Mouse (Mus musculus): ENCODE data around the gene Ccdc88b. TPM values are rescaled to one million over a fixed set of nuclear protein-coding genes. Genes with fewer than 3 reads are reported as not detected.
"Not testable (repeated sequence)": the region's sequence is repeated elsewhere in the genome, so short reads cannot be mapped to it uniquely, and the experiment has no call there.

Gene Ccdc88b
- 0.26 and 0.58 TPM in 2 replicates for polyA plus RNA-seq (2014; fragmentation: Nextera tagmentation; extraction: Ambion mirVana)

DNA sequence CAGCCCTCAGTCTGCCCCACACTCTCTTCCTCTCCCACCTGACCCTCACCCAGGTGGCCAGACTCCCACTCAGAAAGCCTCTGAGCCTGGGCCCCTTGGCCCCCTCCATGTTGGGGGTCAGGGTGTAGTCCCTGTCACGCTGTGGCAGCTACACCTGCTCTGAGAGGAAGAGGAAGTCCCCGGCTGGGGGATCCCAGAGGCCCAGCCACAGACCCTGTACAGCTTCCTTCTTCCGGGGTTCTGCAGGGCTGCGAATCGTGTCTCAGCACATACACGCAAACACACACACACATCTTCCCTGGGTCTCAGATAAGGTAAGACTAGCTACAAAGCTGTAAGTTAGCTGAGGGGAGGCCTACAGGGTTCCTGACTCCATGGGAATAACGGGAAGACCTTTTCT, at the start of gene Ccdc88b:
Gene Ccdc88b, minus strand, starts transcription at position 181 of the 400 bp plus-strand sequence.
- Histone ChIP-seq H3K4me3 (ENCODE audit: low read depth, low read length) (no peak within 1 kb of the TSS), H3K4me2 (no peak within 1 kb of the TSS), H3K9me3 (ENCODE audit: control insufficient read depth, low read length) (no peaks in the 10 kb centered on the region), H3K27me3 (ENCODE audit: control insufficient read depth, insufficient read depth, low read length) (peaks cover 9% of the 10 kb centered on the region), H3K4me1 (ENCODE audit: control insufficient read depth, insufficient read depth, low read length) (peaks cover 9% of the 10 kb centered on the region; the same call in 1 of the 2 replicates), H3K9ac (ENCODE audit: low read length) (no peak within 1 kb of the TSS), H3K36me3 (ENCODE audit: control insufficient read depth, insufficient read depth, low read length) (no peaks in the 10 kb centered on the region), H3K27ac (ENCODE audit: low read depth, low read length) (no peak within 1 kb of the TSS)
- DNase-seq (ENCODE audit: low spot score, missing footprints) = peak; percentile 39
- ATAC-seq (ENCODE audit: low FRiP score) = no peak
- WGBS = 79% methylated on average over 7 of the region's 7 CpGs

DNA sequence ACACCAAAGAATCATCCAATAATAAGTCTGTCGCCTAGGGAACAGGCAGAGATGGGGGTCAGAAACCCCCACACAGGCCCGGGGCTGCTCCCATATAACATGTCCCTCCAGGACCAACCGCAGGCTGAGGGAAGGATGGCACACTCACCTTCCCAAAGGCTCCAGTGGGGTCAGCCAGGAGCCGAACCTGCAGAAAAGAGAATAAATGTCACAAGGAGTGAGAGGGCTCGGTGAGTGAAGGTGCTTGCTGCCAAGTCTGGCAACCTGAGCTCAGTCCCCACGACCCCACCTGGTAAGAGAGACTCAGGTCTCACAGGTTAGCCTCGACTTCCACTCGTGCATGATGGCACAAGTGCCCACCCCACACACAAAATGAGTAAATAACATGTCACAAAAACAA, 49.1 kb upstream of the Ccdc88b start:
- no peak overlapping the region for H3K4me3 ChIP-seq (ENCODE audit: low read depth, low read length)
- DNase-seq (ENCODE audit: low spot score, missing footprints) = no peak
- no peak overlapping the region for H3K27ac ChIP-seq (ENCODE audit: low read depth, low read length)
- H3K4me1 ChIP-seq (ENCODE audit: control insufficient read depth, insufficient read depth, low read length) = peaks cover 18% of the 10 kb centered on the region
- no peak overlapping the region for H3K4me2 ChIP-seq
- H3K9ac ChIP-seq (ENCODE audit: low read length) = no peak overlapping the region
- peaks cover 16% of the 10 kb centered on the region for H3K36me3 ChIP-seq (ENCODE audit: control insufficient read depth, insufficient read depth, low read length)
- 90% methylated on average over 8 of the region's 8 CpGs for WGBS
- no peaks in the 10 kb centered on the region for H3K27me3 ChIP-seq (ENCODE audit: control insufficient read depth, insufficient read depth, low read length)
- H3K9me3 ChIP-seq (ENCODE audit: control insufficient read depth, low read length) = no peaks in the 10 kb centered on the region
- ATAC-seq (ENCODE audit: low FRiP score) = no peak

DNA sequence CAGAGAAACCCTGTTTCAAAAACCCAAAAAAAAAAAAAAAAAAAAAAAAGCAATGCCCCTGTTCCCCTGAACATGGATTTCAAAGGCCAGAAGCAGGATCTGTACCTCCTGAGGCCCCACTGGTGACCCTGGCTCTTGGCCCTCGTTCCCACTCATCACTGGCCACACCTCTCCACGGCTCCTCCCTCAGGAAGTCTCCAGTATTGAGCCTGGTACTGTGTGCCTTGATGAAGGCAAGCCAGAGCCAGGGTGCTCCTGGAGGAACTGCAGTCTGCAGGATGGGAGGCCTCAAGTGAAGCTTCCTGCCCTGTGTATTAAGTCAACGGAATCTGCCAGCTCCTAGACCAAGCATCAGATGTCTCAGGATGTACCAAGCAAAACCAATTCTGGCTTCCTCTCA, 48.2 kb upstream of the Ccdc88b start:
- ATAC-seq (ENCODE audit: low FRiP score) (no peak), DNase-seq (ENCODE audit: low spot score, missing footprints) (no peak)
- no peak overlapping the region for H3K4me3 ChIP-seq (ENCODE audit: low read depth, low read length)
- H3K9me3 ChIP-seq (ENCODE audit: control insufficient read depth, low read length) = no peaks in the 10 kb centered on the region
- H3K27ac ChIP-seq (ENCODE audit: low read depth, low read length) = no peak overlapping the region
- no peak overlapping the region for H3K9ac ChIP-seq (ENCODE audit: low read length)
- H3K4me2 ChIP-seq = no peak overlapping the region
- 95% methylated on average over 3 of the region's 3 CpGs for WGBS
- H3K4me1 ChIP-seq (ENCODE audit: control insufficient read depth, insufficient read depth, low read length) = peaks cover 16% of the 10 kb centered on the region
- no peaks in the 10 kb centered on the region for H3K27me3 ChIP-seq (ENCODE audit: control insufficient read depth, insufficient read depth, low read length)
- peaks cover 10% of the 10 kb centered on the region for H3K36me3 ChIP-seq (ENCODE audit: control insufficient read depth, insufficient read depth, low read length)

DNA sequence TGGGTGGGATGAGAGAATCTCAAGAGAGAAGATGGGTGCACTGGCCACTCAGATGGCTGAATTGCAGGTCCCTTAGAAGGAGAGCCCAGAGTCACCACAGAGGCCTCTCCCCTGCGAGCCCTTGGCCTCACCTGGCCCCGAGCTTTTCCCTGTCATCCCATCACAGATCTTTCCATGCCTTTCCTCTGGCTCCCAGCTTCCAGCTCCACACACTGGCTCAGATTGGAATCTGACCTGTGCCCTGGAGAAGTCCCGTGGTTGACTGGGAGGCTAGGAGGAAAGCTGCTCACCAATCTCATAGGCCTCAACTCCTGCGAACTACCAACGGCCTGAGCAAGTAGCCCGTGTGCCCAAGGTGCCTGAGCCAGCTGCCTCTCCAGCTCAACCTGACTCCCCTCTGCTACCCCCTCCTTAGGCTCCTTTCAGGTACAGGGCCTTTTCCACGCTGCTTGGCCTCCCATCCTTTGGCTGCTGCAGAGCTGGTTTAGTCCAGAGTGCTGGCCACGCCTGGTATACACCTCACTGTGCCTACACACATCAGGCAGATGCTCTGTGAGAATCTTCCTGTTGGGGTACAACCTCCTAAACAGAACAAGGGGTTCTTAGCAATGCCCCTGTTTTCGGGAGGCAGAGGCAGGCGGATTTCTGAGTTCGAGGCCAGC, 47.6 kb upstream of the Ccdc88b start:
- WGBS = 95% methylated on average over 11 of the region's 11 CpGs
- Histone ChIP-seq H3K9me3 (ENCODE audit: control insufficient read depth, low read length) (no peaks in the 10 kb centered on the region), H3K27ac (ENCODE audit: low read depth, low read length) (no peak overlapping the region), H3K9ac (ENCODE audit: low read length) (no peak overlapping the region), H3K4me1 (ENCODE audit: control insufficient read depth, insufficient read depth, low read length) (peaks cover 13% of the 10 kb centered on the region), H3K36me3 (ENCODE audit: control insufficient read depth, insufficient read depth, low read length) (peaks cover 10% of the 10 kb centered on the region), H3K27me3 (ENCODE audit: control insufficient read depth, insufficient read depth, low read length) (no peaks in the 10 kb centered on the region), H3K4me3 (ENCODE audit: low read depth, low read length) (no peak overlapping the region), H3K4me2 (no peak overlapping the region)
- DNase-seq (ENCODE audit: low spot score, missing footprints) (no peak), ATAC-seq (ENCODE audit: low FRiP score) (no peak)

DNA sequence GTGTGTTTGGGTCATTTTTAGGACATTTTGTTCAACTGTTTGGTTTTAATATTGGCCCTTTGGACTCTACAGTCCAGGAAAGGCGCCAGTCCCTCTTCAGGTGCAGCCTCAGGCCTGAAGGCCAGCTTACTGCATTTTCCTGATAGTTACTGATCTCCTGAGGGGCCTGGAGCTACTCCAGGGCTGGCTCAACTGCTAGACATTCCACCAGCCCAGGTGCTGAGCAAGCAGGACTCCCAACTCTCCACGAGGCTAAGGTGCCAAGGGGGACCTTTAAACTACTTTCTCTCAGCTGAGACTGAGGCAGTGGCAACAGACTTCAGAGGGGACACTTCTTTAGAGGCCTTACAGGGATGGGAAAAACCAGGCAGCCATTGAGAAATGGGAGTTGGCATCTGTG, 46.8 kb upstream of the Ccdc88b start:
- WGBS = 76% methylated on average over 2 of the region's 2 CpGs
- H3K36me3 ChIP-seq (ENCODE audit: control insufficient read depth, insufficient read depth, low read length) = peaks cover 10% of the 10 kb centered on the region
- no peak overlapping the region for H3K9ac ChIP-seq (ENCODE audit: low read length)
- no peaks in the 10 kb centered on the region for H3K9me3 ChIP-seq (ENCODE audit: control insufficient read depth, low read length)
- H3K4me1 ChIP-seq (ENCODE audit: control insufficient read depth, insufficient read depth, low read length) = peaks cover 13% of the 10 kb centered on the region
- H3K4me2 ChIP-seq = no peak overlapping the region
- no peak overlapping the region for H3K27ac ChIP-seq (ENCODE audit: low read depth, low read length)
- no peaks in the 10 kb centered on the region for H3K27me3 ChIP-seq (ENCODE audit: control insufficient read depth, insufficient read depth, low read length)
- no peak for DNase-seq (ENCODE audit: low spot score, missing footprints)
- no peak for ATAC-seq (ENCODE audit: low FRiP score)
- no peak overlapping the region for H3K4me3 ChIP-seq (ENCODE audit: low read depth, low read length)

DNA sequence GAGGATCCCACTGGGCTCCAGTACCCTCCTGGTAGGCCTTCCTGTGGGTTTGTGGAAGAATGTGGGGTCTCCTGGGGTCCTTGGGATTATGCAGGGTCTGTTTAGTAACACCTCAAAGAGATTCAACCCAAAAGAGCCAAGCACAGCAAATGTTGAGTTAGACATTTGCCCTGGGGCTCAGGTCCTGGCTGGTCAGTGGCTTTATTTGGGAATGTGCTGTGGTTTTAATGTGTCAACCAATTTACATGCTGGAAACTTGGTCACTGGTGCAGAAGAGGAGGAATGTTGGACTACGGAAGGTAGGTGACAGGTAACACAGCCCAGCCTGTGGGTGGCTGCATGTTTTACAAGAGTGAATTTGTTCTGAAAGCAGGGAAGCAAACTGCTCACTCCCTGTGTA, 45.0 kb upstream of the Ccdc88b start:
- H3K9ac ChIP-seq (ENCODE audit: low read length) = no peak overlapping the region
- H3K4me2 ChIP-seq = no peak overlapping the region
- H3K4me1 ChIP-seq (ENCODE audit: control insufficient read depth, insufficient read depth, low read length) = peaks cover 2% of the 10 kb centered on the region
- H3K27ac ChIP-seq (ENCODE audit: low read depth, low read length) = no peak overlapping the region
- H3K36me3 ChIP-seq (ENCODE audit: control insufficient read depth, insufficient read depth, low read length) = peaks cover 10% of the 10 kb centered on the region
- H3K4me3 ChIP-seq (ENCODE audit: low read depth, low read length) = no peak overlapping the region
- no peaks in the 10 kb centered on the region for H3K27me3 ChIP-seq (ENCODE audit: control insufficient read depth, insufficient read depth, low read length)
- H3K9me3 ChIP-seq (ENCODE audit: control insufficient read depth, low read length) = no peaks in the 10 kb centered on the region
- DNase-seq (ENCODE audit: low spot score, missing footprints) = no peak
- no peak for ATAC-seq (ENCODE audit: low FRiP score)
- 93% methylated on average over 1 of the region's 1 CpGs for WGBS

DNA sequence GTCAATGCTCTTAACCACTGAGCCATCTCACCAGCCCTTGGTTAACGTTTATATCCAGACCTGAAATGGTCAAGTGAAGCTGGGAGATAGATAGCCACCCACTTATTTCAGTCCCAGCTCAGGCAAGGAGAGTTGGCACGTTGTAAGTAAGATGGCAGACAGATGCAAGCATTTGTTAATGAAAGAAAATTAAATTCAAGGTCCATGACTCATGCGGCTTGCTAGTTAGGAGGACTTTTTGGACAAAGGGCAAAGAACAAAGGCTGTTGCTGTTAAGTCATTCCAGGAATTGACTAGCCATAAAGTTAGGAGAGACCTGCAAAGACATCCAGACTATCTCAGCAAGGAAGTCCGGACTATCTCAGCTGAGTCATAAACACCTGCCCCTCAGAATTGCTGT, 41.6 kb upstream of the Ccdc88b start:
- Histone ChIP-seq H3K27me3 (ENCODE audit: control insufficient read depth, insufficient read depth, low read length) (no peaks in the 10 kb centered on the region), H3K9ac (ENCODE audit: low read length) (no peak overlapping the region), H3K36me3 (ENCODE audit: control insufficient read depth, insufficient read depth, low read length) (no peaks in the 10 kb centered on the region), H3K9me3 (ENCODE audit: control insufficient read depth, low read length) (no peaks in the 10 kb centered on the region), H3K4me3 (ENCODE audit: low read depth, low read length) (no peak overlapping the region), H3K4me2 (no peak overlapping the region), H3K27ac (ENCODE audit: low read depth, low read length) (no peak overlapping the region), H3K4me1 (ENCODE audit: control insufficient read depth, insufficient read depth, low read length) (no peaks in the 10 kb centered on the region)
- no peak for ATAC-seq (ENCODE audit: low FRiP score)
- DNase-seq (ENCODE audit: low spot score, missing footprints) = no peak
- WGBS = 83% methylated on average over 4 of the region's 4 CpGs

DNA sequence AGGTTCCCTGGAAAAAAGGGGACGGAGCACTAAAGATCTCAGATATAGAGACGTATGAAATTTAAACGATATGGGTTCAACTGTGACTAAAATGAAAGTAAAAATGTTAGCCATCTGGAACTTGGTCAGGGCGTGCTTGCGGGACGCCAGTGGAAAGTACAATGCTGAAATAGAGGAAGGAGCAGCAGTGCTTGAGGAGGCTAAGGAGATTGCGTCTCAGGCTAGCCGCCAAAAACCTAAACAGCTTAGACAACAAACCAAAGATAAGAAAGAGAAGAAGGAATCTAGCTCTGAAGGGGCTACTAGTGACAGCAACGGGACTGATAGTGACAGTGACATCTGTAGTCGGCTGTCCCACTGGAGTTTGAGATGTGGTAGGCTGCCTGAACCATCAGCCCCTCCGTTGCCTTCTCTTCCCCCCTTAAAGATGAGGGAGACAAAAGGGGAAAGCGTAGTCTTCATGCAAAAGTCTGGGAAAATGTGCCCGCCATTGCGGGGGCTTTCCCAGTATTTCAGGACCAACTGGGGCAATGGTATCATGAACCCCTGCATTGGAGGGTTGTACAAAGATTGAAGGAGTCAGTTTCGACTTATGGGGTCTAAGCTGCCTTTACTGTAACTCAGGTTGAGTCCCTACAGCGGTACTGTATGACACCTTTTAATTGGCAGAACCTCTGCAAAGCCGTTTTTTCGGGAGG, 37.7 kb upstream of the Ccdc88b start:
- not testable (repeated sequence) for H3K27me3 ChIP-seq (ENCODE audit: control insufficient read depth, insufficient read depth, low read length); ATAC-seq (ENCODE audit: low FRiP score); H3K9ac ChIP-seq (ENCODE audit: low read length); H3K4me3 ChIP-seq (ENCODE audit: low read depth, low read length); H3K36me3 ChIP-seq (ENCODE audit: control insufficient read depth, insufficient read depth, low read length); H3K4me2 ChIP-seq; H3K4me1 ChIP-seq (ENCODE audit: control insufficient read depth, insufficient read depth, low read length); H3K27ac ChIP-seq (ENCODE audit: low read depth, low read length); H3K9me3 ChIP-seq (ENCODE audit: control insufficient read depth, low read length); DNase-seq (ENCODE audit: low spot score, missing footprints)
- 89% methylated on average over 18 of the region's 18 CpGs for WGBS

DNA sequence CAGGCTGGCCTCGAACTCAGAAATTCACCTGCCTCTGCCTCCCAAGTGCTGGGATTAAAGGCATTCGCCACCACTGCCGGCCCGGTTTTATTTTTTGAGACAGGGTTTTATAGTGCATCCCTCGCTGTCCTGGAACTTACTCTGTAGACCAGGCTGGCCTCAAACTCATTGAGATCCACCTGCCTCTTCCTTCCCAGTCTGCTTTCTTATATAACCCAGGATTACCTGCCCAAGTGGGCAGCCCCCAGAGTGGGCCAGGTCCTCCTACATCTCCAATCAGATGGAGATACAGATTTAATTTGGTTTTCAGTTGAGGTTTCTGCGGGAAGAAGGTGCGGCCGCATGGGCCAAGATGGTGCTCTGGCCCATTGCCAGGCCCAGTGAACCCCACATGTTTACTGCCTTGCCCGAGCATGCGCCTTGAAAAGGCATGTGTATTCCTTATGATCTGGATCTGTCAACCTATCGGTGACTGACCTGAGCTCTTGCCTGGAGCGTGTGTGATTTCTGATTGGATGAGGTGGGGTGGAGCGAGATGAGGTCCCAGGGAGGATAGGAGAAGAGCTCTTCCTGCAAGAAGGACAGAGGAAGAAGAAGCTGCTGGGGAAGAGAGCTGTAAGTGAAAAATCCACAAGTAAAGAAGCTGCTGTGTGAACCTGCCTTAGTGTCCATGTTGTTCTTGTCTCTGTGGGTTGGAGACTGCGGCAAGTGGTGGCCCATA, 35.9 kb upstream of the Ccdc88b start:
- DNase-seq (ENCODE audit: low spot score, missing footprints) (no peak), ATAC-seq (ENCODE audit: low FRiP score) (no peak)
- 93% methylated on average over 14 of the region's 14 CpGs for WGBS
- no peak overlapping the region for H3K4me2 ChIP-seq
- H3K4me1 ChIP-seq (ENCODE audit: control insufficient read depth, insufficient read depth, low read length) = no peaks in the 10 kb centered on the region
- H3K9ac ChIP-seq (ENCODE audit: low read length) = no peak overlapping the region
- no peaks in the 10 kb centered on the region for H3K27me3 ChIP-seq (ENCODE audit: control insufficient read depth, insufficient read depth, low read length)
- no peak overlapping the region for H3K27ac ChIP-seq (ENCODE audit: low read depth, low read length)
- no peaks in the 10 kb centered on the region for H3K9me3 ChIP-seq (ENCODE audit: control insufficient read depth, low read length)
- no peak overlapping the region for H3K4me3 ChIP-seq (ENCODE audit: low read depth, low read length)
- H3K36me3 ChIP-seq (ENCODE audit: control insufficient read depth, insufficient read depth, low read length) = no peaks in the 10 kb centered on the region
